Mouse (Mus musculus) 3134 (cell line): ENCODE measurements at regions not wholly inside any gene's neighbourhood (a gene's known extent, or its start where the extent isn't known, plus 50 kb on each side); places are given as distances from the start of the nearest gene placed in this dataset.
A peak's percentile ranks its signal among the peaks of the same experiment; 100 is the strongest.
"Not testable (repeated sequence)": the region's sequence is repeated elsewhere in the genome, so short reads cannot be mapped to it uniquely, and the experiment has no call there.

ENCODE experiments used
- DNase-seq: peaks from one replicate; pipeline ENCODE4 v3.0.0-alpha.2; 2011; ENCODE audit warnings: low spot score; ENCODE audit not compliant: insufficient read length; ENCODE audit errors: extremely low read depth

GRCm38 (mm10) chr1:96626271-96626670, 245.7 kb downstream of the Slco4c1 start:
- DNase-seq = no peak

GRCm38 (mm10) chr1:96625326-96625725, 246.6 kb downstream of the Slco4c1 start:
- DNase-seq = not testable (repeated sequence)

- no peak for DNase-seq
Measured at GRCm38 (mm10) chr1:96596141-96596540, 275.8 kb downstream of the Slco4c1 start.

DNA sequence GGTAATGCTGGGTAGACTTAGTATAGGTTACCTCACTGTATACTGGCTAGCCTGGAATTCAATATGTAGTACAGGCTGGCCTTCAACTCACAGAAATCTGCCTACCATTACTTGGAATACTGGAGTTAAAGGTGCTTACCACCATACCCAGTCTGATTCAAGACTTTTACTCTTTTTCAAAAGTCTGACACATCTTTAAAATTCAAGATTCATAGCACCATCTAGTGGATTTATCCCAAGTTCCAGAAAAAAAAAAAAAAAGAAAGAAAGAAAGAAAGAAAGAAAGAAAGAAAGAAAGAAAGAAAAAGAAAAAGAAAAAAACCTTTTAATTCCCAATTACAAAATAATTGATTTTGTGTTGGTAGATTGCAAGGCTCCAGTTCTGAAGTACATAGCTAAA, 302.7 kb downstream of the Slco4c1 start:
- no peak for DNase-seq

DNA sequence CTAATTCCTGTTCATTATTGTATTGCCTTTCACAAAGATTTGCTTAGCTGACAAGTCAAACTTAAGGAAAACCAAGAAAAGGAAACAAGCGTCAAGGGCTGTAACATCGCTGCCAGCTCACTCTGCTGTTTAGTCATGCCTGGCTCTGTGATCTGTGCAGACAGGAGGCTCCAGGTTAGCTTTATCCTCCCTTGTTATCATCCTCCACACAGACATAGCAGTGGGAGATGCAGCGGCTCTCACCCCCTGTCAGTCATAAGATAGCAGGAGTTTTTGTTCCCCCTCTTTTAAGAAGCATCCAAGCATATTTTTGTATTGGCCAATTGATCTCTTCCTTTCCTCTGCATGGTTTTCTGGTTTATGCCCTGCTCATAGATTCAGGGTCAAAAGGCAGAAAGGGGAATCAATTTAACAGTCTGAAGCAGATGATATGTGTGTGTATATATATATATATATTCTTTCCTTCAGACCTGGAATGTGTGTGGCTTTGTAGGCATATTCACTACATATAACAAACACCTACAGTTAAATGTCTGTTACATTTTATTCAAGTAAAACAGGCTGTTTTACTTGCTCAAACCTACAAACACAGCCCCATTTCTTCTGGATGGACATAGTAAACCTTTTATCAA, 308.6 kb downstream of the Slco4c1 start:
- no peak for DNase-seq

GRCm38 (mm10) chr1:96556258-96556657, 315.7 kb downstream of the Slco4c1 start:
- DNase-seq = no peak

GRCm38 (mm10) chr1:96519347-96519746, 352.6 kb downstream of the Slco4c1 start:
- DNase-seq = peak; percentile 3

DNA sequence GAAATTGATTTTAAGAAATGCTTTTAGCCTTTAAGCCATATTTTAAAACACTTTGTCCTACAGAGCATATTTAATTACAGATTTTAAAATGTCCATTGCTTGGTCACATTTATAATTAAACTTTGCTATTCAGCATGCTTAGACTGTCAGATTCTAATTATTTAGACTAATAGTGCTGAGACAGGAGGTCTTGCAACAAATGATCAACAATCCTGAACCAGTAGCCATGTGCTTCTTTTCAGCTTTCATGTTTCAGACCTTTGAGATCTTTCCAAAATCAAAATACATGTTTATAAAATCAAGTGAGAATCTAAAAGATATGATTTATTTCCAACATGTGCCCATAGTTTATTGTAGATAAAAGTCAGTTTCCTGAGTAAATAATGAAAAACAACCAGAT, 371.0 kb downstream of the Slco4c1 start:
- no peak for DNase-seq

DNA sequence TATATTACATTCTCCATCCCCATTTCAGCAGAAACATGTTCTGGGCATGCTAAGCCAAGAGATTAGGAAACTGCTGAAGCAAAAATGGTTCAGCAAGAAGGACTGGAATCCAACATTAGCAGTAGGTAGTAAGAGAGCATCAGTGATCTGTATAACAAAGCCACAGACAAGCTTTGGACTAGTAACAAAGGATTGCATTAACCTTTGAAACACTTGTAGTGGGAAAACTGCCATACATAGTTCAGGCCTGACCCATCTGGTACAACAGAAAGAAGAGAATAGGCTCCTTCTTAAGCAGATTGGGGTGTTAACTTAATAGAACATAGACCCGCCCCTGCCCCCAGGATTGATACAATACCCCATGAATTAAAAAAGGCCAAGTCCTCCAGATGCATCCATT, 389.2 kb downstream of the Slco4c1 start:
- no peak for DNase-seq

- no peak for DNase-seq
Measured at GRCm38 (mm10) chr1:96450852-96451251, 421.1 kb downstream of the Slco4c1 start.

DNA sequence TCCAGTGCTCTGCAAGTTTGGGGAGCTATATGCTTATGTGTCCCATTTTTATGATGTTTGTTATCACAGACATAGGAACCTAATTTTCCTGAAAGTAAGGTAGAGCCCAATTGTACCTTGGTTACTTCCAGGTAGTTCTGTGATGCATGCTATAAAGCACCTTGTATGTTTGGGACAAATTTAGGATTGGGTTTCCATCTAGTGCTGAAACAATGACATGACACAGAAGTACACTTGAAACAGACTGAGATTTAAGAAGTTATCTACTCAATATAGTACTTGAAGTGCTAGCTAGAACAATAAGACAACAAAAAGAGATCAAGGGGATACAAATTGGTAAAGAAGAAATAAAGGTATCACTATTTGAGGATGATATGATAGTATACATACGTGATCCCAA, 426.8 kb downstream of the Slco4c1 start:
- no peak for DNase-seq

GRCm38 (mm10) chr1:96433057-96433456, 438.9 kb downstream of the Slco4c1 start:
- no peak for DNase-seq

DNA sequence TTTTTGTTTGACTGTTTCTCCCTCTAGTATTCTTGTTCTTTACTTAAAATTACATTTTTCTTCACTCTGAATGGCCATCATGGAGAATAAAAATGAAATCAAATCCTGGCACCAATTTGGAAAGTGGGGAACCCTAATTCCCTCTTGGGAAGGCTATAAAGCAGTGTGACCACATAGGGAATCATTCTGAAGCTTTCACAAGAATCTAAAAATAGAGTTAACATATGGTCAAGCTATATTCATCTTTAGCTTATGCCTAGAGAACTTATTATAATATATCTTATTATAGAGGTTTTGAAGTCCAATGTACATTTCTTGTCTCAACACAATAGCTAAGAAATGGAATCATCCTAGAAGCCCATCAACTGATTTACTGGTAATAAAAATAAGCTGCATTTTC, 448.5 kb downstream of the Slco4c1 start:
- no peak for DNase-seq

DNA sequence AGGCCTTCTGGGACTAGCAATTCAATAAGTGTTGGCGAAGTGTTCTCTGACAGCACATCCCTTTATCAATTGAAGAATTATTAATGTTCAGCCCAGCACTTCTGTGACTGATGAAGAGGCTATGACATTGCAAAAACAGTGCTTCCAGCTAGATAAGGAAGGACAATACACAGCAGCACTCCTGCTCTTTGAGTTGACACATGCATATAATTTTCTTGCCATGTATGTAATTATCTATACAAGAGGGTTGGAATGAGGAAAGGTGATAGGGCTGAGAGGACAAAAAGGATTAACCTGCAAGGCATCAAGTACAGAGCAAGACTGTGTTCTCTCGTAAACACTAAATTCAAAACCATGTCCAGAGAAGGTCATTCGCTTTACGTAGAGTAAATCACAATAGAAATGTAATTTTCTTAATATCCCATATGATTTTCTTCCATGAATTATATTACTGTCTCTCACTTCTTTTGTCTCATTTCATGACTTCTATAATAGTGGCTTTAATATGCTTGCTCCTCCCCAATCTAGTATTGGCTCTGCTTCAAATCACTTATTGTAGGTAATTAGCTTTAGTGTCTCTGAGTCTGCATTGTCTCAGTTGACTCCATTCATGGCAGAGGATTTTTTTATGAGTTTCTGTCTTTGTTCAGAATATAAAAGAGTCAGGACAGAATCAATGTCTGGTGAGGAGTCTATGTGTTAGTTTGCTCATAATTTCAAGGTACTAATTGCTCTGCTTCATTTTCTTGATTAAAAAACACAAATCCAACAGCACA, 460.9 kb downstream of the Slco4c1 start:
- no peak for DNase-seq

DNA sequence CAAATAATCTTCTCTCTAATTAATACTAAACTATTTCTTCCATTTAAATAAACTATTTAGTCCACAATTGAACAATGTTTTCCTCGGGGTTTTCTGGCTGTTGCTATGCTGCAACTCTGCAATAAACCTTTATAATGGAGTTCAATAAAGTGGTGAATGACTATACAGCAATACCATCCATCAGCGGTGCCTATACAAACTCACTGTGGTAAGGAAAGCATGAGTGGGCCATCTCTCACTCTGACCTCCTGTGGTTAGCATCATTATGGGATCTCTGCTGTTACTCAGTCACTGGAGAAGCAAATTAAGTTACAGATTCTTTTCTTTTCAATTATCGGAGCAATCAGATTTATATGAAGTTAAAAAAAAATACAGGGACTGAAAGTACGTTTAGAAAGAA, 474.0 kb downstream of the Slco4c1 start:
- DNase-seq = no peak

DNA sequence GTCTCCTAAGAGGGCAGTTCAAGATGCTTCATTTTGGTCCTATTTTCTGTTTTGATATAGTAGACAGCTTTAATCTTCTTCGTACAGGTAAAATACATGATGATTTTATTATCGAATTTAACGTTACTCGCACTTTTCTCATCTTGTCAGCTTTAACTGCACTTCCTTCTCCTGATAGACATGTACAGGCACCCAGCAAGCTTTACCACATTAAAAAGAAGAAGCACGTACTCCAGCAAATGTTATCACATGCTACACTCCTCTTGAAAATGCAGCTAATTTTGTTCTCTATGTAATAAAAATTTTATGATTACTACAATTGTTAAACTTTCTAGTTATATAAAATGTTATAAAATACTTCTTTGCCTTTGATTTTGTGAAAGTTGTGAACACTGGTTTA, 483.6 kb downstream of the Slco4c1 start:
- DNase-seq = no peak

DNA sequence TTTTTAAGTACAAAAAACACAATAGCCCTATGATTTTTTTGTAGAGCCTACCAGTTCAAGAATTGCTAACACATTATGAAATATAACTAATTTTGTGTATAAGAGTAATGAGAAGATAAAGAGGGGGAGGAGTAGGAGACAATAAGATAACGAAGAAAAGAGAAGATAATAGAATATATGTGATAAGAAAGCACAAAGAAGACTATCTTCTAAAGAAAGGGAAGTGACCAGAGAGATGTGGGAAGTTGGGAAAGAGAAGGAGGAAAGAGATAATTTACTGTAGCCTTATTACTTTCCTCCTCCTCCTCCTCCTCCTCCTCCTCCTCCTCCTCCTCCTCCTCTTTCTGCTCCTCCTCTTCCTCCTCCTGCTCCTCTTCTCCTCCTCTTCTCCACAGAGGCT, 486.1 kb downstream of the Slco4c1 start:
- DNase-seq = no peak

- DNase-seq = no peak
Measured at GRCm38 (mm10) chr1:96362713-96363441, 509.1 kb downstream of the Slco4c1 start.

DNA sequence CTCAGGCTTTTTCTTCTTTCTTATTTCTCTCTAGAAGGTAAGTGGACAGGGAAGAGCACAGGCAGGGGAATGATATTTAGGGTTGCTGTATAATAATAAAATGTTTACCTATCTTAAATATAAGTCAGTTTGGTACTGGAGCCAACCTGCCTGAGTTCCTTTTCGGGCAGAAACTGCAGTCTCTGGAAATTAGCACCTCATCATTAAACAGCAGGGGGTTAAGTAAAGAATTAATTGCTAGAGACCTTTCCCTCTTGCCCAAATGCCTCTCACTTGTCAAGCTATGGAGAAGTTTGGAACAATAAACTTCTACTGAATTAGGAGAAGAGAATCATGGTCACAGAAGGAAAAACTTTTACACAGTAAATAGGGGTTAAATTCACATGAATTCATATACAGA, 524.7 kb downstream of the Slco4c1 start:
- no peak for DNase-seq

GRCm38 (mm10) chr1:96346465-96347002, 525.4 kb downstream of the Slco4c1 start:
- DNase-seq = no peak

DNA sequence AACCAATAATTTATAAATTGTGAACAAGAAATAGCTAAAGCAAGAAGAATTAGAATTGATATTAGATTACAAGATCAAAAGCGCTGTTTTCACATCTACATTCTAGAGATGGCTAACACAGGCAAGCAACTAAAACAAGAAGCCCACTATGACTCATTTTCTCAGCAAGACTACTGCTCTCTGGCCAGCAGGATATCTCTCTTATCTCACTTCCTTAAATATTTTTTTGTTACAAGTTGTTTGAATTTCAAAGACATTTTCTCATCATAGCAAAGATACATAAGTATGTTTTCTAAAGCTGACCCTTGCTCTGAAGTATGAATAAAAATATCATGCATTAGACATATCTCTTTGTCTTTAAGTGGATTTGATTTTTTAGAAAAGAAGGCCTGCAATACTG, 556.2 kb downstream of the Slco4c1 start:
- no peak for DNase-seq
